Mouse (Mus musculus): ENCODE data around the gene Eef1akmt3.

DNA sequence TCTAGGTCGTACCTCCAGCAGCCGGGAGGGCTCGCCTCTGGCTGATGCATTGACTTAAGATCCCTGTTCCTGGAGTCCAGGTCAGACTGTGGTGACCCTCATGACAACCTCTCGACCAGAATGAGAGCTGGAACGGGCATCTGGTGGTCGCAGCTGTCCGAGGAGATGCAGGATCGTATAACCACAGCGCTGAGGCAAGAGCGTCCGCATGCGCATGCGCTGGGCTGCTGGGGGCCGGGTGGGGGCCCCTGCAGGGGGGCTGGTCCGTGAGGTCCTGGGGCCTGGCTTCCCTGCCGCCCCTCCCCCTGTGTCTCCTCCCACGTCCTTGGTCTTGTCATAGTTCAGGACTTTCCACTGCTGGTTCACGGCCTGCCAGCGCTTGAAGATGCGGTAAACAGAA, 15.2 kb upstream of the Eef1akmt3 start:
- TF ChIP-seq CTCF (IDR thresholded peaks at IDR 0.05), result no peak
- TF ChIP-seq EP300 (IDR thresholded peaks at IDR 0.05), result no peak
